Mouse (Mus musculus) liver, postnatal 0 days (tissue): ENCODE results near the gene Sbf1. TPM values are rescaled to one million over a fixed set of nuclear protein-coding genes. Genes with fewer than 3 reads are reported as not detected.

Experiments
- ATAC-seq: fragments of 200-750 bp; cut with Nextera tagmentation; 2 replicates; pipeline ENCODE4 v1.8.0; 2017; ENCODE audit warnings: mild to moderate bottlenecking, moderate library complexity
- DNase-seq: peaks from one replicate; pipeline ENCODE4 v3.0.0-alpha.2; 2016
- H3K27ac ChIP-seq: fragments of 300-500 bp; sonication (generic); 2 replicates; pipeline ENCODE4 v1.5.1; 2014; ENCODE audit warnings: antibody characterized with exemption, moderate library complexity, mild to moderate bottlenecking, low read depth
- H3K27me3 ChIP-seq: fragments of 300-500 bp; sonication (generic); 2 replicates; pipeline ENCODE4 v1.6.1; 2014; ENCODE audit warnings: low read length, control low read depth, mixed read lengths; ENCODE audit not compliant: insufficient read depth
- H3K36me3 ChIP-seq: fragments of 300-500 bp; sonication (generic); replicated peaks from 2 replicates; pipeline ENCODE4 v1.6.1; 2014; ENCODE audit warnings: mild to moderate bottlenecking, control low read depth, low read length, moderate library complexity, mixed read lengths; ENCODE audit not compliant: insufficient read depth
- H3K4me1 ChIP-seq: fragments of 300-500 bp; sonication (generic); 2 replicates; pipeline ENCODE4 v1.6.1; 2014; ENCODE audit warnings: antibody characterized with exemption, mild to moderate bottlenecking, control low read depth; ENCODE audit not compliant: insufficient read depth
- H3K4me2 ChIP-seq: fragments of 300-500 bp; sonication (generic); 2 replicates; pipeline ENCODE4 v1.6.1; 2014; ENCODE audit warnings: low read depth, mild to moderate bottlenecking, low read length, moderate library complexity, mixed read lengths
- H3K4me3 ChIP-seq: fragments of 300-500 bp; sonication (generic); 2 replicates; pipeline ENCODE4 v1.5.1; 2014; ENCODE audit warnings: low read depth, low read length
- H3K9ac ChIP-seq: fragments of 300-500 bp; sonication (generic); replicated peaks from 2 replicates; pipeline ENCODE4 v1.6.1; 2014; ENCODE audit warnings: mild to moderate bottlenecking, moderate library complexity
- H3K9me3 ChIP-seq: fragments of 300-500 bp; sonication (generic); 2 replicates; pipeline ENCODE4 v1.6.1; 2016; ENCODE audit warnings: mild to moderate bottlenecking, control low read depth, low read length, mixed read lengths
- CTCF ChIP-seq: sonication (generic); IDR thresholded peaks from 2 replicates; pipeline ENCODE4 v1.5.1; 2016; ENCODE audit warnings: antibody characterized with exemption, low read depth
- EP300 ChIP-seq: IDR thresholded peaks from 2 replicates; pipeline ENCODE4 v1.6.1; 2016; ENCODE audit warnings: antibody characterized with exemption, low read depth, mild to moderate bottlenecking
- WGBS: fragments of 180-500 bp; shearing (Covaris S2); extraction: QIAGEN DNeasy Blood & Tissue Kit; methylation state at CpG from one replicate; pipeline ENCODE4 v1.1.7; 2014; ENCODE audit not compliant: insufficient replicate concordance; 5-methylcytosine and 5-hydroxymethylcytosine counted together
- polyA plus RNA-seq: library from polyadenylated mRNA; unstranded; fragments of >200 nt; fragmentation: Nextera tagmentation; extraction: Ambion mirVana; gene quantifications from 2 replicates; pipeline ENCODE4 v1.2.1, GENCODE M21; 2015

The Sbf1 gene
- polyA plus RNA-seq, 1 experiment from 2014 or later, result 17.0 TPM

DNA sequence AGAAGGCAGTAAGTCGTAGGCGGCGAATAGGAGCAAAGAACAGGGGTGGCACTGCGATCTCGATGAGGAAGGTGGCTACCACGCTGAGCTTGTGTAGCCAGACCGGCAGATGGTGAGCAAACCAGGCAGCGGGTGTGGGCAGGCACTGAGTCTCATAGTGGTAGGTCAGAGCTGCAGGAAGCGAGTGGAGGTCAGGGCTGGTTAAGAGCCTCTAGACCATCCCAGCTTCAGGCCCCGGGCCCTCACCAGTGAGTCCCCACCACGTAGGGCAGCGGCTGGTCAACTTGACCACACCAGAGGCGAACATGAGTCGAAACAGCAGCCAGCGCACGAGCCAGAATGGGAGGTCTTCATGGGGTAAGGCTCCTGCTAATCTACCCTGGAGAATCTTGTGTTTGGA is 38.7 kb upstream of the Sbf1 start:
- H3K9me3 ChIP-seq, result no peaks in the 10 kb centered on the region
- H3K4me1 ChIP-seq, result peaks cover 21% of the 10 kb centered on the region
- ATAC-seq (no peak), DNase-seq (no peak)
- 92% methylated on average over 16 of the region's 16 CpGs for whole genome bisulfite sequencing
- H3K9ac ChIP-seq, result no peak overlapping the region
- peak overlapping the region; percentile 83; the same call in 1 of the 2 replicates for H3K4me2 ChIP-seq
- H3K4me3 ChIP-seq, result no peak overlapping the region
- H3K27me3 ChIP-seq, result no peaks in the 10 kb centered on the region
- TF ChIP-seq EP300 (no peak), CTCF (no peak)
- no peak overlapping the region for H3K27ac ChIP-seq
- peaks cover 36% of the 10 kb centered on the region for H3K36me3 ChIP-seq

DNA sequence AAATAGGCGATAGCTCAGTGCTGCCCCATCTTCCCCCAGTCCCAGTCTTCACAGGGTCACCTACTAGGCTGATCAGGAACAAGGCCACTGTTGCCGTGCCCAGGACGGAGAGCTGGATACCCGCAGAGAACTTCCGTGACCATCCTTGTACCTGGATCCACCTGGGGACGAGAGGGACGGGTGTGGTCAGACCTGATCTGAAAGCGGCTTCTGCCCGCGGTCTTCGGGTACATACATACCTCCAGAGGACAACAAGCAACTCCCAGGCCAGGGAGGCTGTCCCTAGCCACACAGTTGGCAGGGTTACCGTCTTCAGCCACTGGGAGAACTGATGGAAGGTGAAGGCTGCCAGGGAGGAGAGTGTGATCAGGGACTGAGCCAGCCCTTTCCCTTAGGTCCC is 37.7 kb upstream of the Sbf1 start:
- Histone ChIP-seq H3K36me3 (peaks cover 36% of the 10 kb centered on the region), H3K9me3 (no peaks in the 10 kb centered on the region), H3K9ac (no peak overlapping the region), H3K27ac (no peak overlapping the region), H3K4me1 (peaks cover 21% of the 10 kb centered on the region), H3K4me3 (no peak overlapping the region), H3K27me3 (no peaks in the 10 kb centered on the region), H3K4me2 (no peak overlapping the region)
- no peak for ATAC-seq
- DNase-seq, result no peak
- WGBS, result 95% methylated on average over 12 of the region's 12 CpGs
- TF ChIP-seq EP300 (no peak), CTCF (no peak)

DNA sequence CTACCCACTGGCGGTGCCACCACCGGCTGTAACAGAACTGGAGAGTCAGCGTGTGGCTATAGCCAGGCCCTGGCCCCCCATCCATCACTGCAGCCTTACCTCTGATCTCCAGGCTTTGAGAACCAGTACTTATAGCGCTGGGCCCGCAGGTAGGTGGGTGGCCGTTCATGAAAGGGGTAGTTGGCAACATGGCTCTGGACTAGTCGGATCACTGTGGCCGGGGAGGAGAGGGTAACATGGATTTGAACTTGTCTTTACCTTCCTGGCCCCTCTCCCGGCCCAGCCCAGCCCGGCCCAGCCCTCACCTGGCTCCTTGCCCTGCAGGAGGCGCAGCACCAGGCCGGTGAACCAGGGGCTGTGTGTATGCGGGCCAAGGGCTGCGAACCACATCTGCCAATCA is 36.9 kb upstream of the Sbf1 start:
- ATAC-seq (no peak), DNase-seq (no peak)
- H3K27ac ChIP-seq, result no peak overlapping the region
- TF ChIP-seq CTCF (no peak), EP300 (no peak)
- no peaks in the 10 kb centered on the region for H3K27me3 ChIP-seq
- H3K9me3 ChIP-seq, result no peaks in the 10 kb centered on the region
- peaks cover 31% of the 10 kb centered on the region for H3K36me3 ChIP-seq
- peaks cover 15% of the 10 kb centered on the region for H3K4me1 ChIP-seq
- no peak overlapping the region for H3K9ac ChIP-seq
- no peak overlapping the region for H3K4me3 ChIP-seq
- no peak overlapping the region for H3K4me2 ChIP-seq
- WGBS, result 92% methylated on average over 14 of the region's 14 CpGs

DNA sequence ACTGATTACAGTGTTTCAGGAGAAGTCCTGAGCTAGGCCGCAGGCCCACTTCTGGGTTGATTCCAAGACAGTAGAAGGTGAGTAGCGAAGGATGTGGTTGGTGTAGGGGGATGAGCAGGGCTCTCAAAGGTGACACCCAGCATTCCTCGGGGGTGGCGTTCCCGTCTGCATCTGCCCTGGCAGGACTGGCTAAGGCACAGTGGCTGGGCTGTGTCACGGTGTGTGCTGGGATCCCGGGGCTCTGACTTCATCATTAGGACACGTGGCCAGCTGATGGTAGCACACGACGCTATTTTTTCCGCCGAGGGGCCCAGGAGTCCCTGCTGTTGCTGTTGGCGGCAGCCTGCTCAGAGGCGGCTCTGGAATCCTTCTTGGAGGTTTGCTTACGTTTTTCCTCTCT is 36.2 kb upstream of the Sbf1 start:
- ATAC-seq (no peak), DNase-seq (peak; percentile 13)
- Histone ChIP-seq H3K27ac (no peak overlapping the region), H3K9ac (no peak overlapping the region), H3K27me3 (no peaks in the 10 kb centered on the region), H3K4me2 (no peak overlapping the region), H3K4me1 (peaks cover 10% of the 10 kb centered on the region), H3K36me3 (peaks cover 31% of the 10 kb centered on the region), H3K4me3 (no peak overlapping the region), H3K9me3 (no peaks in the 10 kb centered on the region)
- 91% methylated on average over 15 of the region's 15 CpGs for WGBS
- TF ChIP-seq EP300 (no peak), CTCF (no peak)

DNA sequence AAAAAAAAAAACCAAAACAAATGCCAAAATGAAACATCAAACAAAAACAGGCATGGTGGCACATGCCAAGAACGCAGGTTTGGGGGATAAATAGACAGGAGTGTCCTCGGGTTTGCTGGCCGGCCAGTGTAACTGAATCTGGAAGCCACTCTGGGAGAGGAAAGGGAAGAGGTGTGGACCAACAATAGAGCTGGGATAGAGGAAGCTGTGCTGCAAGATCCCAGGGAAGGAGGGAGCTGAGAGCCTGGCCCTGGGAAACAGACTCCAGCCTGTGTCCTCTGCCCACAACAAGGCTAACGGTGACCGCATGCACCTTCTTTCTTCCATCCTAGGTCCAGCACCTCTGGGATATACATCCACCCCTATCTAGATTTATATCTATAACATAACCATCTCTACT is 35.3 kb upstream of the Sbf1 start:
- Histone ChIP-seq H3K4me1 (peaks cover 10% of the 10 kb centered on the region), H3K36me3 (peaks cover 31% of the 10 kb centered on the region), H3K4me3 (no peak overlapping the region), H3K9ac (no peak overlapping the region), H3K27ac (no peak overlapping the region), H3K27me3 (no peaks in the 10 kb centered on the region), H3K9me3 (no peaks in the 10 kb centered on the region), H3K4me2 (no peak overlapping the region)
- TF ChIP-seq CTCF (no peak), EP300 (no peak)
- DNase-seq (peak; percentile 8), ATAC-seq (no peak)
- WGBS, result 88% methylated on average over 5 of the region's 5 CpGs

DNA sequence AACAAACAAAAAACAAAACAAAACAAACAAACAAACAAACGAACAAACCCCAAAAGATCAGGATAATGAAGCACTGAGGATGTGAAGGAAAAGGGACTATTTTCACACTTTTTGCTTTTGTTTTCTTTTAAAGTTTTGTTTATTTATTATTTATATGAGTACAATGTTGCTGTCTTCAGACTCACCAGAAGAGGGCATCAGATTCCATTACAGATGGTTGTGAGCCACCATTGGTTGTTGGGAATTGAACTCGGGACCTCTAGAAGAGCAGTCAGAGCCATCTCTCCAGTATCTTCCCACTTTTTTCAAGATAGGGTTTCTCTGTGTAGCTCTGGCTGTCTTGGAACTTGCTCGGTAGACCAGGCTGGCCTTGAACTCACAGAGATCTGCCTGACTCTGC is 28.2 kb upstream of the Sbf1 start:
- 71% methylated on average over 3 of the region's 3 CpGs for WGBS
- no peak for ATAC-seq
- no peak for DNase-seq
- Histone ChIP-seq H3K9ac (no peak overlapping the region), H3K27ac (no peak overlapping the region), H3K27me3 (no peaks in the 10 kb centered on the region), H3K9me3 (no peaks in the 10 kb centered on the region), H3K4me2 (no peak overlapping the region), H3K36me3 (no peaks in the 10 kb centered on the region), H3K4me3 (no peak overlapping the region), H3K4me1 (no peaks in the 10 kb centered on the region)
- TF ChIP-seq CTCF (peak; percentile 56), EP300 (no peak)

DNA sequence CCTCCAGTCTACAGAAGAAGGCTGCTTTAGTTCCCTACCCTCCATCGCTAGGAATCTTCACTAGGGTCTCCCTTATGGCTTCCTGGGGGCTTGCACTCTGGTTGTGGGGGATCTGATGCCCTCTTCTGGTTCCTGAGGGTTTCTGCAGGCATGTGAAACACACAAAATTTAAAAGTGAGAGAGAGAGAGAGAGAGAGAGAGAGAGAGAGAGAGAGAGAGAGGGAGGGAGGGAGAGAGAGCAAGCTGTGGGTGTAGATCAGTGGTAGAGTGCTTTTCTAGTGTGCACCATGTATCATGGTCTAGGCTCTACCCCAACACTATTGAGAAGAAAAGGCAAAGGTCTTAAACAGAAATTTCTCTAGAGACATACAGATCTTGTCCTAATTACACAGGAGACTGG is 26.6 kb upstream of the Sbf1 start:
- Histone ChIP-seq H3K4me2 (no peak overlapping the region), H3K27ac (no peak overlapping the region), H3K4me3 (no peak overlapping the region), H3K27me3 (no peaks in the 10 kb centered on the region), H3K36me3 (no peaks in the 10 kb centered on the region), H3K9me3 (no peaks in the 10 kb centered on the region), H3K4me1 (no peaks in the 10 kb centered on the region), H3K9ac (no peak overlapping the region)
- no peak for ATAC-seq
- no peak for TF ChIP-seq EP300
- TF ChIP-seq CTCF, result 0 out of 2 replicates have a peak, but pooled peaks have one; percentile 16
- WGBS, result 64% methylated on average over 1 of the region's 1 CpGs
- DNase-seq, result no peak
